Mouse (Mus musculus) adrenal gland, postnatal 36 days (tissue): ENCODE data around the gene Creb3l1. TPM values are rescaled to one million over a fixed set of nuclear protein-coding genes. Genes with fewer than 3 reads are reported as not detected.

Experiments used
- DNase-seq, 2 experiments: peaks; one replicate each; pipeline ENCODE4 v3.0.0; 2021; ENCODE audit warnings: mixed read lengths in 1 of 2
- total RNA-seq, 2 experiments: library from RNA; stranded (reverse); gene quantifications; 2 replicates each; pipeline ENCODE4 v1.2.3; 2021

The Creb3l1 gene
- total RNA-seq, 2 experiments from 2014 or later = 6.2 to 30.5 TPM

DNA sequence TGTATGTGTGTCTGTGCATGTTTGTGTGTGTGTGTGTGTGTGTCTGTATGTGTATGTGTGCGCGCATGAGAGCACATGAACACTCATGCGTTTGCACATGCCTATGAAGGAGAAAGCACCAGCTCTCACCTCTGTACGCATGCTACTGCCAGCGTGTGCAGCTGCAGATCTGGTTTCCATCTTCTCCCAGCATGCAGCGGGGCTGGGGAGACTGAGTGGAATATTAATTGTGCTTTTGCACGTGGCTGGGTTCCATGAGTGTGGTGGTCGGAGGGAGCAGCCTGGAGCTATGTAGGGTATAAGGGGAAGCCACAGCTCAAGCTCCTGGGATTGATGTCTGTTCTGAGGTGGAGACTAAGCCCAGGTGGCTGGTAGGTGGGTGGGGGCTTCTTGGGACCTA lies 6.3 kb upstream of the Creb3l1 start:
- no peak for DNase-seq

DNA sequence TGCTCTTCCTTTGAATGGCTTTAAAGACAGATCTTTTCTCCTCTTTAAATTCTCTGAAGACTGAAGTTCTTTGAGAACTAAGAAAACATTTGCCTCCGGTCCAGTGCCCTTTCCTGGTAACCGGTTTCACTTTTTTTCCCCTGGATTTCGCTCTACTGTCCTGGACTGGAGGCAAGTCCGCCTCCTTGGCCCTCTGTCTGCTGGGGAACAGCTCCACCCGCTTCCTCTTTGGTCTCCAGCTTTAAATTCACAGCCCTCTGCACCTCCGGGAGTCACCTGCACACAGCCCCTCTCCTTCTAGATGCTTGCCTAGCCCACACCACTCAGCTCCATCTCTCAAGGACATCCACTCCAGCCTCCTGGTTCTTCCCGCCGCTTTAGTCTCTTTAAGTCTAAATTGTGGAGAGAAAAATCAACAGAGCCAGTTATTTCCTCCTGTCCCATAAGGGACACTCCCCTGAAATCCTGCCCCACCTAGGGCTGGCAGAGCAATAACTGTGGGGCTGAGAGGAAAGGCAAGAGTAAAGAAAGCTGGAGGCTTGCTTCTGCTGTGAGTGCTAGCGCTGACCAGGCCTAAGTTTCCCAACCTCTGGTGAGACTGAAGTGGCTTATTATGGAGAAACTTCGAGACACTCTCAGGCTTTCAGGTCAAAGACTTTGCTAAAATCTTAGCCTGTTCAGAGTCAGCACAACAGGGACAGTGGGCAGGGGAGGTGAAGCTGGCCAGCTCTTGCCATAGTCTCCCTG lies 5.3 kb upstream of the Creb3l1 start:
- no peak for DNase-seq

DNA sequence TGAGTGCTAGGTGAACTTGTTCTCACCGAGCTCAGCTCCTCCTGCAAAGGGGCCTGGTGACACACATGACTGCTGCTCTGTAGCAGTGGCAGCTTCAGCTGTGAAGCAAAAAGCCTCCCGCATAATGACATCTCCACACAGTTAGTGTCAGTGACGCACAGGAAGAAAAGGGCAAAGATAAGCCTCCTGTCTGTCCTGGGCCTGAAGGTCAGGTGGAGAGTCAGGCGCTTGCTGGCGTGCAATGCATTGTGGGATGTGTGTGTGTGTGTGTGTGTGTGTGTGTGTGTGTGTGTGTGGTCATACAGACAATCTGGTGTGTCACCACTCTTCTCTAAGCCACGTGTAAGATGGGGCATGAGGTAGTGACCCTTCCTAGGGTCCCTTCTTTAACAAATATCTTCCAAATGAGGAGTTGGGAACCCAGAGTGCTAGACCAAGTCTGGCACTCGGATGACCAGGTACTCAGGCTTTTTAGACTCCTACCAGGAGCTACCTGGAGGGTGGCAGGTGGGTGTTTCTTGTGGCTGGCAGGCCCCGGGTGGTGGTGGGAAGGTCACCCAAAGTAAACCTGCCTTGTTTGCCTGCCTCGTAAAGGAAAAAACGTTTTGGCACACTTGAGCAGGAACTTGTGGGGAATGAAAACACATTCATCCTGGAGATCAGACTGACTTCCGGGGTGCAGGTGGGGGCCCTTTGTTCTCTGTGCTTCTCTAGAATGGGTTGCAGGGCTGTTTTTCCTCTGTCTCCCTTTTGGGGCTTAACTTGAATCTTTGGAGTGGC lies 3.7 kb upstream of the Creb3l1 start:
- DNase-seq = peak; percentile 70 to 77

DNA sequence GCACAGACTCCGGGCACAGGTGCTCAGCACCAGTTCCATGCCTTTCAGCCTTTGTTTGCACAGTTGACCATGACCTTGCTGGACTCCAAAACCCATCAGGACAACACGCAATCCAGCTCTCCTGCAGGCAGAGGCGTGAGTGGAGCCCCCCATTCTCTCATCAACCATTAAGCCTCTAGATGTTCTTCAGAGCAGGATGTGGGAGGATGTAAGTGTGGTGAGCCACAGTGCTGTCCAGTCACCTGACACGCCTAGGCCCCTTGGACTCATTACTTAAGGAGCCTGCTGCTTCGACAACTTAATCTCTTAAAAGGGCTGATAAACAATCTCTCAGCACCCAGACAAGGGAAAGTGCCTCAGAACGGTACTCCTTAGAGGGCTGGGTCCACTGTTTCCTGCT lies 1.7 kb upstream of the Creb3l1 start:
- DNase-seq = no peak

DNA sequence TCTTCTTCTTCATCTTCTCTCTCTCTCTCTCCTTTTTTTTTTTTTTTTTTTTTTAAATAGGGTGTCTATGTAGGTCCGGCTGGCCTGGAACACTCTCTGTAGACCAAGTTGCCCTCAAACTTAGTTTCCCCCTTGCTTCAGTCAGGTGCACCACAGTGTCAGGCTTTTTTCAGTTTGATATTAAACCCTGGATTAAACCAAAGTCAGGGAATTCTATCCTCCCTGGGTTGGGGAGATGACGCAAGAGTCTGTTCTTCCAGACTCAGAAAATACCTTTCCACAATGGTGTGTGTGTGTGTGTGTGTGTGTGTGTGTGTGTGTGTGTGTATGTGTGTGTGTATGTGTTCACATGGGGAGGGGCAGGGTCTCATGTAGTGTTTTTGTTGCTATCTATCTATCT lies 900 bp upstream of the Creb3l1 start:
- DNase-seq = no peak

DNA sequence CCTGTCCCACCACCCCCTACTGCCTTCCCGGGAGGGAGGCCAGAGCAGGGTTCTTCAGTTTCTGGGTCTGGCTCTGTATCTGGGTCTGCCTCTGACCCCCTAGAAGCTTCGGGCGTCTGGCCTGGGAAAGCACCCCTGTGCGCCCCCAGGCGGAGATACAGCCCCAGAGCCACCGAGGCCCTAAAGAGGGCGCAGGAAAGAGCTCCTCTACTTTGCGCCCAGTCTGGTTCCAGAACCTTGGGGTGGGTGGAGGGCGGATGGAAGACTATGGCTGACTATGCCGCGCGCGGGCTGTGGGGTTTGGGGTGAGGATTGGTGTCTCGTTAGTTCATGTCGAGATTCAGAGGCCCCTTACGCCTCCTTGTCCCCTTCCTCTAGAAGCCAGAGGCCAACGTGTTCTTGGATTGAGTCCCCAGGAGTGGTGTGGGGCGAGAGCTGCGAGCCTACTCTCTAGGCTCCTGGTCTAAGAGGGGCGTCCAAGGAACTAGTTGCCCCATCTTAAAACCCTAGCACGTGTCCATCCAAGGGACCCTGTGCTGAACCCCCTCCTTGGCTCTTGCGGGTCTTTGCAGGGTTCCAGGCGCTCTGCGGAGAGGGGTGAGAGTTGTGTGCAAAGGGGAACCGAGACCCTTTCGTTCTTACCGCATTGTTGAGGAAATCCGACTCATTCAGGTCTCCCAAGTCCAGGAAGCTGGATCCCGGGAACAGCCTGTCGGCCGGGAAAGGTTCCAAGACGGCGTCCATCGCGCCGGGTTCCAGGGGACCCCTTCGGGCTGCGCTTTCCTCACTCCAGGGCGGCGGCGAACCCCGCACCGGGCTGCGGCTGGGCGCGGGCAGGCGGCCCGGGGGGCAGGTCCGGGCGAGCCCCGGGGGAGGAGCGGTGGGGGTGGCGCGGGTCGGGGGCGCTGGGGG lies 684 bp downstream of the Creb3l1 start:
- peak; percentile 40 to 64 for DNase-seq

DNA sequence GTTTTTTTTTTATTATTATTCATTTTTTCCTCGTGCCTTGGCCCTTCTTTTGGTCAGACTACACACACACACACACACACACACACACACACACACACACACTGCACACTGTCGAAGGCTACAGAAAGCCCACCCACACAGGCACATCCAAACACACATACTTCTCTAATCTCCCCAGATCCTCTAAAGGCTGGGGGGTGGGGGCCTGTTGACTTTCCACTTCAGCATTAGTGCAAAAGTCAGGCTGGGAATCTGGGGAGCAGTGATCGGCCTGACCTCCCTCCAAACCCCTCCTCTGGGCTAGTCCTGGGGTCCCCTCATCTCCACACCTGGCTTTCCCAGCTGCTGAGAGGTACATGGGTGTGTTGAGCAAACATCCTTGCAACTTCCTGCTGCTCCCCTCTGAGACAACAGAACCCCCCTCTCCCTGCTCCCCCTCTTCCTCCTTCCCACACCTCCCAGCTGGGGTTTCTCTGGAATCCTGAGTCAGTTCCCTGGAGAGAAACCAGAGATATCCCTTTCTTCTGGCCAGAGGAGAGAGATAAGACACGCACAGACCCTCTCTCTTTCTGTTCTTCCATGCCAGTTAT lies 3.5 kb downstream of the Creb3l1 start:
- DNase-seq = no peak

DNA sequence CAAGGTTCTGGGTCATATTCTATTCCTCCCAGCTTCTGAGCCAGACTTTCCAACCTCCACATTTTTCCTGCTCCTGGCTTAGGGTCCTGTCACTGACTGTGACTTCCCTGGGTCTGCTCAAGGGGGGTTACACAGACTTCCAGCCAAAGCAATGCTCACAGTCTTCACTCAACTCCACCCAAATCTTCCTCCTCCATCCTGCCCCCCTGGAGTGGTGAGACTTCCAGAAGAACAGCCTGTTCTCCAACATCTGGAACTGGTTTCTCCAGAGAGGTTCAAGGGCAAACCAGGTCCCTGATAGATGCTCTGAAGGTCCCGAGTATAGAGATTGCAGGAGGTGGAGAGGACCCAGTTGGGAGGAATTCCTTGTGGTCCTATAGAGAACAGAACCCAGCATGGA lies 6.9 kb downstream of the Creb3l1 start:
- no peak for DNase-seq

DNA sequence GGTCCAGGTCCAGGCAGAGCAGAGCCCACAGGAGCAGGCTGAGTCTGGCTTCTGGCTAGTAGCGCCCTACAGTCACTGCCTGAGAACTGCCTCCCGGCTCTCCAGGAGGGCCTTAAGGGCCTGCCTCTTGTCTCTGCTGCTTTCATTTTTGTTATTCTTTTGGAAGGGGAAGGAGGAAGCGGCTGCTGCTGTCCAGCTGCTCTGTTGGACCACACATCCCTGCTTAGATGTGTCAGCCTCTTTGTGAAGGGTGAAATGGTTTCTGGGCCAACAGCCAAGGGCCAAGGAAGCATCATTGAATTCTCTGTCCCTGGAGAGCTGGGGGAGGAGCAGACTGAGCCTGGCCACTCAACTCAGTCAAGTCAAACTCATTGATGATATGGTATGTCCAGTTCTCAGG lies 7.3 kb downstream of the Creb3l1 start:
- peak; percentile 83 to 88 for DNase-seq

DNA sequence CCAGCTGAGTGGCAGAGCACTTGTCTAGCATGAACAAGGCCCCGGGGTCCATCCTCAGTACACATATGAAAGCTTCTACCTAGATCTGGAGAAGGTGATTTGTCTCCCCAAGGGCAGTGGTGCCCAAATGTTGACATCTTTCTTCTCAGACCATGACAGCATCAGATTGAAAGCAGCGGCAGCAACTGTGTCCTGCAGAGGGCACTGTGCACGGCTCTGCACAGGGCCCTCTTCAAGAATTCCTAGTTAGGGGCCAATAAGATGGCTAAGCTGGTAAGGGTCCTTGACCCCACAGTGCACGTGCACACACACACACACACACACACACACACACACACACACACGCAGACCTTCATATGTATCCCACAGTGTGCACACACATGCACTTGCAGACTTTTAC lies 9.4 kb downstream of the Creb3l1 start:
- DNase-seq = no peak

DNA sequence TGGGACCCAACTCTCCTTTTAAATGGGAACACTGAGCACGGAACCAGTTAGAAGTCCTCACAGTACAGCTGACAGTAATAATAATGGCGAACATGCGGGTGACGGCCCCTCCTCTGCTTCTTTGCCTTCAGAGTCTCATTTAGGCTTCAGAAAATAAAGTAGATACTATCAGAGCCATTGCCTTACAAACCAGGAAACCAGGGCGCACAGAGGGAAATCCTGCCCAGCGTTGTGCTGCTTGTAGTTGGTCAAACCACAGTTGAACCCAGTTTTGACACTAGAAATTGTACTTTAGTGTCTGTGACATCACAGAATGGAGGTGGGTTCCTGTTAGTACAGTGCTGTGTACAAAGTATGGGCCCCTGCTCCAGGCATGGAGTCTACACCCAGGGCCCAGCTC lies 10.1 kb downstream of the Creb3l1 start:
- no peak for DNase-seq

DNA sequence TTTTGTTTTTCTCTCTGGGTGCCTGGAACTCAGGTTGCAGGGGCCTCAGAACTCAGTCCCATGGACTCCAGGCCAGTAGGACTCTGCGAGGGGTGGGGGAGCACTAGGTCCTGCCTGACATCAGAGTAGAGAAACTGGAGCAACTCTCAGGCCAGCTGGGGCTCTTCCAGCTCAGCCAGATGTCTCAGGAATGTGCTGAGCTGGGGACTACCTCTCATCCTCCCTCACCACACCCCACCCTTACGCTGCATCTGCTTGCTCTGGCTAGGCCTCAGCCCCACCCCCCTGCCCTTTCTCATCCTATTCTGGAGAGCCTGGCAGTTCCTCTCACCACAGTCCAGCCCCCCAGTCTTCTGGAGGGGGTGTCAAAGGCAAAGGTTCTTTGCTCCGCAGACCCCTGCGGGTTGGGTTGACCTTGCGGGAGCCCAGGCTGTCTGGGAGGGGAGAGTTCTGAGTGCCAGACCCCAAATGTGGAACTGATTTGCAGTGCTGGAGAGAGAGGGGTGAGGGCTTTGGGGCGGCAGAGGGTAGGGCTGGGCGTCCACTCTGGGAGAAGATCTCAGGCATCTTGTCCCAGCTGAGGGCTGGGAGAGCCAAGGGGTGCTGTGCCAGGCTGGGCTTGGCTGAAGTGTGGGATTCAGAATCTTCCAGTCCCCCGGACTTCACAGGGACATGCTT lies 11.4 kb downstream of the Creb3l1 start:
- peak in 1 of 2 experiments; percentile 39 for DNase-seq

DNA sequence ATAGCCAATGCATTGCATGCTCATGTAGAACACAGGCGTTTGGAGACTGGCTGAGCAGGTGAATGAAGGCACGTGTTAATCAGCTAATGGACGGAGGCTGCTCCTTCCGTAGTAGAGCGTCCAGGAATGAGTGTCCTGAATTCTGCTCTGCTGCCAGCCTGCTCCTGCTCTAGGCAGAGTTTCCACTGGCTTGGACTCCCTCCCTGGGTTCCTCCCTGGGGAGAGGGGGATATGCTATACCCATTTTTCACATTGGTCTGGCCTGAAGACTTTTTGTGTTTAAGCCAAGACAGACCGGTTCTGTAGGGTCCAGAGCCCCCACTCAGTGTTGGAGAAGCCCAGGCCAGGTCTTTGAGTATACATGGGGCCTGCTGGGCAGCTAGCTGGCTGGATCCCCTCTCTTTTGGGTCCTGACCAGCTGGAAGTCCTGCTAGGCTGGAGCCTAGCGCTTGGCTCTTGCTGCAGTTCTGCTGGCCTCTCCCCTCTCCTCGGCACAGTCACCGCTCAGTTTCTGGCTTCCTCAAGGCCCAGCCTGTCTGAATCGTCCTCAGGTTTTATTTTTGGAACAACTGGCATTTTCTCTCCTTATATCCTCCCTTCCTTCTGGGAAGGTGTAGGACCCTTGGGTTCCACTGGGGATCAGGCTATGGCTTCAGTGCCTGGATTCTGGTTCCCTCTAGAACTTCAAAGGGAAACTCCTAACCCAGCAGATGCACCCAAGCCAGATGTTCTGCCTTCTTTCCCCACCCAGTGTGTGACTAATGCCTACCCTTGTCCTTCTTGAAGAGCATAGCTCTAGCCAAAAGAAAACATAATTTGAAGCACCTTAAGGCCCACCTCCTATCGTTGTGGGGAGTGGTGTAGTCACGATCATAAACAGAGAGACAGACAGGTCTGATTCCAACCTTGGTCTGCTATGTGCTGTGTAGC lies 12.6 kb downstream of the Creb3l1 start:
- DNase-seq = no peak

DNA sequence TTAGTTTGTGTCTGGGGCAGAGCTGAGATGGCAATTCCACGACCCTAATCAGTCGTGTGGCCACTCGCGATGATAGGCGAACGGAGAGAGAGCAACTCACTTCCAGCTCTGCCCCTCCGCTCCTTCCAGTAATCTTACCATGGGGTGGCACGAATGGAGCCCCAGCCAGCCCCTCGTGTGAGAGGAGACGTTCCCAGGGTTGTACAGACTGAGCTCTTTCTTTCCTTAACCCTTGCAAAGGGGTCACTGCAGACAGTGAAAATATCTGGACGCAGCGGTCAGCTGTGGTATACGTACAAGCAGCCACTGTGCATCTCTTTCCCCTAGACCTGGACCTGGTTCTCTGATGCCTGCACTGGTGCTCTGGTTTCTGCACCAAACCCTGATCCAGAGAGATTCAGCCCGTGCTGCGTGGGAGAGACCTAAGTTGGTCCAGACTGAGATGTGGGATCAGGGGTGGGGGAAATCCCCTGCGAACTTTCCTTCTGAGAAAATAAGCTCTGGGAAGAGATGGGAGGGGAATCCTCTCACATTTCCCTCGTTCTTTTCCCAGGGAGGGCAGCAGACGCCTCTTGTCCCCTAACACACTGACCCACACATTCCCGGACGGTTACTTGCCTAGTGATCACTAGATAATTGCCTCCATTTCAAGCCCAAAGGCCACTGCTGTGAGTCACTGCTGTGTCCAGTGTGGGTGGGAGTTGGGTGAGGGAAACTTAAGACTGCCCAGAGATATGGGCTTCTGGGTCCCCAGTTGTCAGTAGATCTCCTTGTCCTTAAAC lies 15.5 kb downstream of the Creb3l1 start:
- peak in 1 of 2 experiments; percentile 47 for DNase-seq

DNA sequence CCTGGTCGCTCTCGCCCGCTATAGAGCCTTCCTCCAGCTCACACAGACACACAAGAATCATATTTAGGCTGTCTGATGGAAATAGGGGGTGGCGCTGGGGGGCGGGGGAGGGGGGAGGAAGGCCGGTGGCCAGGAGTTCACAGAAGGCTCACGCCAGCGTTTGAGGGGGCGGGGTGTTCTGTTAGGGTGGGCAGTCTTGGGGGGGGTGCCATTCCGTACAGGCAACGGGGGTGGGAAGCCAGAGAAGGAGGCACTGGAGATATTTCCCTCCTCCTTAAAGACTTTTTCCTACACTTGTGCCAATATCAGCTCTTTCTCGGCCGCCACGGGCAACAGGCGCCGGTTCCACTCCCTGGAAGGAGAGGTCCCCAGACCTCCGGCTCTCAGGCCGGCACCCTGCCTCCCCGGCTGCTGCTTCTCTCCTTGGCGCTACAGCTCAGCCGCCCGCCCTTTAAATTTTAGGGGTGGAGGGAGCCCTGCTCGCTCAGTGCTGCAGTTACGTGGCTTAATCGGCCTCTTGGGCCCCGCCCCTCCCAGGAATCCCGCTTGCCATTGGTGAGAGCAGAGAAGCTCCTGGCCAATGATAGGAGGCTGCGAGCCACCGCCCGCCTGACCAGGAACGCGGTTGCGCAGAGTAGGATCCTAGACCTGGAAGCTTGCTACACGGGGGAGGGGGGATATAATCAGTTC lies 16.2 kb downstream of the Creb3l1 start:
- DNase-seq = peak; percentile 98 to 99

DNA sequence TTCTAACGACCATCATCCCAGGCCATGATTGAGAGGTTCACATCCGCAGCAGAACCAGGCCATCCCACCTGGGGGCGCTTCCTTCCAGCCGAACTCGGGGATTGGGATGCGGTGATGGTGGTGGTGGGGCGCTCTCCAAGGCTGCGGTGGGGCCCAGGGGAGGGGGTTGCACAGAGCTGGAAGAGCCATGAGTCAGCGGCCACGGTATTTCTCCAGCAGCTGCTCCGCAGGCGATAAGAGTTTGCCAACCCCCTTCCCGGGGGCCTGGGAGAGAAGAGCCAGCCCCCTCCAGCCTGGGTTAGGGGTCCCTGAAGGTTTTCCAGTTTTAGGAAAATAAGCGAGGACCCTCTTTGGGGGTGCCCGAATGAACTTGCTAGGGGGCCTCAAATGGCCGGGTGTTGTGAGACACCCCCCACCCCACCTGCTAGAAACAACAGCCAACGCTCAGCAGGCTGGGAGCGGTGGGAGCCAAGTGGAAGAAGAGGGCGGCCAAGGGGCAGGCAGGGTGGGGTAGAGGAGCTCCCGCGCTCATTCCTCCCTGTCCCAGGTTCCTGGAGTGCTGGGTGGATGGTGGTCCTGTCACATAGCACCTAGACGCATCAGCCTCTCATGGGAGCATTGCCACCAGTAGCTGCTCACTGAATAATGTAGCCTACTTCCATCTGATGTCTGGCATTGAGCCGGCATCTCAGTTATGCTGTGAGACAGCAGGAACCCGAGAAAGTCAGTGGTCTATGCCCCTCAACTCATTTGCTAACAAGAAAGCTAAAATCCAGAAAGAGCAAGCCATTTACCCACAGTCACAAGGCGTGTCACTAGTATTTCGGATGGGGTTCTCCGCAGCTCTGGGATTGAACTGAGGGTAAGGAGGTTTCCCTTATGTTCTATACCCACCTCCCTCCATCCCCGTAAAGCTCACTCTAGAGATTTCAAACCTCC lies 17.1 kb downstream of the Creb3l1 start:
- peak; percentile 44 to 70 for DNase-seq

DNA sequence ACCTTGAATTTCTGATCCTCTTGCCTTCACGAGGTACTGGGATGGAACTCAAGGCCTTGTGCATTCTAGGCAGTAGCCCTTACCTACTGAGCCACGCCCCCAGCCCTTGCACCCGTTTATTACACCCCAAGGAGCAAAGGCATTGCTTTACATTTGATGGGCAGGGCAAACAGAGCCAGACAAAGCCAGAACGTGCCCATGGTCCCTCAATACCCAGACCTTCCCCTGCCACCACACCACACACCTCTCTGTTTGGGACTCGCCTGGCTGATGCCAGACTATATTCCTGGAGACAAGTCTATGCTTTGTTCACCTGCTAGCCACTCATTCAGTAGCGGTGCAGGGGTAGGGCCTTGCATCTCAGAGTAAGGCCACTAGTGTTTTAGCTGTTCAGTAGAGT lies 17.8 kb downstream of the Creb3l1 start:
- no peak for DNase-seq

DNA sequence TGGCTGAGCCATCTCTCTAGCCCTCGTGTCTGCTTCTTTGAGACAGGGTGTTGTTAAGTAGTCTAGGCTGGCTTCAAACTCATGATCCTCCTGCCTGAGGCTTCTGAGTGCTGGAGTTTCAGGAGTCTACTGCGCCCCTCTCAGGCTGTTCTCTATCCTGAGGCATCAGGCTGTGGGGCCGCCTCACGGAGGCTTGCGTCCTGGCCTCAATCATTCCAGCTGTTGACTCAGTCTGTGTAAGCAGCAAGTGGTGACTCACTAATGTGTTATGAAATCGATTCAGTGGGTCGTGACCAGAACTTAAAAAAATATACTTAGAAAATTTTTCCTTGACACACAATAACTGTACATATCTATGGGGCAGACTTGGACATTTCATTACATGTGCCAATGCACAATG lies 19.7 kb downstream of the Creb3l1 start:
- peak; percentile 60 to 68 for DNase-seq
